Mouse (Mus musculus): ENCODE measurements around the gene Mmd. TPM values are rescaled to one million over a fixed set of nuclear protein-coding genes. Genes with fewer than 3 reads are reported as not detected.

Gene Mmd
- 244 TPM for polyA plus RNA-seq (2015; fragmentation: Illumina TruSeq; extraction: RNeasy Lipid Tissue Mini Kit (QIAGEN cat#74804); ENCODE audit: low read depth, low replicate concordance)

DNA sequence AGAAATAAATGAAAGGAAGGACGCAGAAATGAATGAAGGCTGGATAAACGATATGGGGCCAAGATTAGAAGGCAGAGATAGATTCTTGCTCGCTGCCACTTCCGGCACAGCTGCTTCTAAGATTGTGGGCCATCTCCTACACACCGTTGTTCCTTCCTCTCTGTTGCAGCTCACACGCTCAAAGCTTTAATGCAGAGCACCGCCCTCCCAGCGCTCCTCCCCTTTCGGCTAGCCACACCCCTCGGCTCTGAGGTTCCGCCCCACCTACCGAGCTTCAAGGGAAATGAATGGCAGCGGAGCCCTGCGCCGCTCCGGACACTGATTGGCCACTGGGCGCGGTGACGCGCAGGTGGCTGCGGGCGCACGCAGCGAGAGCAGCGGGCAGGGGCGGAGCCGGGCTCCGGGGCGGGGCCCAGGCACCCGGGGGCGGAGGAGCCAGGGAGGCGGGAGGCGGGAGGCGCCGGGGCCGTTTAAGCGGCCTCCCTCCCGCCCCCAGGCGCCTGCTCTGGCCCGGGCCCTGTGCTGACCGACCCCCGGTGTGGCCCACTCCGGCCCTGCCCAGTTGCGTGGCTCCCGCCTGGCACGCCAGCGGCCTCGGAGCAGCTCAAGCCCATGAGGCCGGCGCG is at the start of gene Mmd:
TSS of gene Mmd (plus strand) at position 432 of the 626 bp plus-strand sequence.

Other genes with a start within 250 kb of the Mmd start
- 1.7 TPM for gene Pctp, start 246.6 kb upstream of the Mmd start, polyA plus RNA-seq (2015; fragmentation: Illumina TruSeq; extraction: RNeasy Lipid Tissue Mini Kit (QIAGEN cat#74804); ENCODE audit: low read depth, low replicate concordance)
- 18.1 TPM for gene Tmem100, start 219.1 kb upstream of the Mmd start, polyA plus RNA-seq (2015; fragmentation: Illumina TruSeq; extraction: RNeasy Lipid Tissue Mini Kit (QIAGEN cat#74804); ENCODE audit: low read depth, low replicate concordance)
- gene Gm45716, start 61.8 kb upstream of the Mmd start, polyA plus RNA-seq (2015; fragmentation: Illumina TruSeq; extraction: RNeasy Lipid Tissue Mini Kit (QIAGEN cat#74804); ENCODE audit: low read depth, low replicate concordance): 7.4 TPM
- gene Hlf, start 141.4 kb downstream of the Mmd start, polyA plus RNA-seq (2015; fragmentation: Illumina TruSeq; extraction: RNeasy Lipid Tissue Mini Kit (QIAGEN cat#74804); ENCODE audit: low read depth, low replicate concordance): 109 TPM

Measured in brain, adult 10 weeks (tissue).